23 mouse cellular contexts compared by ENCODE assay signal in genomic region chr10:80822528-80822927, GRCm38 (mm10). TPM values are rescaled to one million over a fixed set of nuclear protein-coding genes. Genes with fewer than 3 reads are reported as not detected.
DNase-seq lines count a peak whose midpoint lies in the region; ATAC-seq and TF ChIP-seq lines count a peak whose summit lies in the region.
"Had no signal": no experiment of that assay in that cellular context is flagged by ENCODE, and none has a peak within 500 bp of the region (broad histone marks: within the 10 kb centered on the region; RNA-seq: fewer than 3 reads in every experiment).

No protein-coding gene starts in this region.

- no peak for TF ChIP-seq EP300 in MEL (IDR thresholded peaks at IDR 0.05; ENCODE audit: low read depth in 1 of 2, low read length in 2 of 2)

- no peak for TF ChIP-seq RAD21 in MEL (IDR thresholded peaks at IDR 0.05; ENCODE audit: low read depth, low read length)

- 70% methylated on average over 5 of the region's 5 CpGs for WGBS in liver, embryonic 13.5 days (ENCODE audit: insufficient replicate concordance)
- 74% methylated on average over 5 of the region's 5 CpGs for WGBS in liver, embryonic 16.5 days (ENCODE audit: insufficient replicate concordance)
- 93% methylated on average over 5 of the region's 5 CpGs for WGBS in intestine, embryonic 16.5 days

- no peak for TF ChIP-seq CTCF in gastrocnemius, adult 2 months (IDR thresholded peaks at IDR 0.05)
- TF ChIP-seq CTCF in MEL (IDR thresholded peaks at IDR 0.05 in 2 of 3, conservative IDR thresholded peaks at IDR 0.05 in 1 of 3; ENCODE audit: control insufficient read depth in 1 of 3, insufficient read depth in 1 of 3, low read depth in 2 of 3, low read length in 3 of 3, poor library complexity in 1 of 3, severe bottlenecking in 1 of 3), result no peak
- TF ChIP-seq CTCF in layer of hippocampus, adult 2 months (conservative IDR thresholded peaks at IDR 0.05), result no peak

- DNase-seq in gastrocnemius, adult 2 months, result peak; percentile 14
- DNase-seq in gastrocnemius, postnatal 14 days, result no peak
- DNase-seq in MEL (ENCODE audit: low read depth, low spot score), result no peak
- peak; percentile 55 for DNase-seq in liver, embryonic 13.5 days
- DNase-seq in layer of hippocampus, adult 2 months (ENCODE audit: low spot score in 2 of 2), result no peak
- DNase-seq: adrenal gland, adult 2 months; cerebellum, adult 11 months; cerebellum, adult 9-11 months; forebrain, postnatal 0 days; gastrocnemius, postnatal 10 days; heart, adult 11 months; heart, postnatal 36 days had no signal

- no peaks in the 10 kb centered on the region for H3K27me3 ChIP-seq in MEL (ENCODE audit: control insufficient read depth in 1 of 2, insufficient read depth in 2 of 2, low read length in 2 of 2)
- H3K27me3 ChIP-seq in liver, embryonic 13.5 days, result no peaks in the 10 kb centered on the region
- H3K27me3 ChIP-seq in liver, embryonic 16.5 days (ENCODE audit: control insufficient read depth, insufficient read depth, low read depth, low read length), result no peaks in the 10 kb centered on the region
- H3K27me3 ChIP-seq in intestine, embryonic 16.5 days (replicated peaks; ENCODE audit: control insufficient read depth, insufficient read depth, low read length), result no peaks in the 10 kb centered on the region
- H3K27me3 ChIP-seq: CH12.LX; embryonic facial prominence, embryonic 13.5 days had no signal

- no peak; a peak in 1 of 4 replicates for TF ChIP-seq POLR2A in MEL (IDR thresholded peaks at IDR 0.05; ENCODE audit: control insufficient read depth in 1 of 2, insufficient read depth in 1 of 2, low read depth in 1 of 2, low read length in 2 of 2, poor library complexity in 1 of 2)

- intact Hi-C loops in gastrocnemius, adult 2 months (cut with DNase I), result loop anchor here (2.0 to 10.0 kb wide), 2 partner anchors 54 to 172 kb away; no protein-coding TSS in a partner anchor
- intact Hi-C loops in gastrocnemius, postnatal 14 days (cut with DNase I; ENCODE audit: low total_unique reads), result loop anchor here (2.0 kb wide), 1 partner anchor 54 kb away; no protein-coding TSS in a partner anchor

- H3K36me3 ChIP-seq in MEL (ENCODE audit: control insufficient read depth in 1 of 2, insufficient read depth in 2 of 2, low read length in 2 of 2), result peaks cover 0 to 16% of the 10 kb centered on the region in 2 experiments; a peak in 2 of 4 replicates
- peaks cover 2% of the 10 kb centered on the region for H3K36me3 ChIP-seq in liver, embryonic 13.5 days
- no peaks in the 10 kb centered on the region for H3K36me3 ChIP-seq in liver, embryonic 16.5 days (ENCODE audit: control insufficient read depth, insufficient read depth)
- H3K36me3 ChIP-seq in intestine, embryonic 16.5 days (ENCODE audit: control insufficient read depth, insufficient read depth, low read length), result no peaks in the 10 kb centered on the region
- H3K36me3 ChIP-seq: embryonic facial prominence, embryonic 10.5 days; embryonic facial prominence, embryonic 13.5 days; hindbrain, embryonic 10.5 days; hindbrain, embryonic 13.5 days had no signal

- no peaks in the 10 kb centered on the region for H3K9me3 ChIP-seq in MEL (replicated peaks; ENCODE audit: insufficient read depth, low read length)
- H3K9me3 ChIP-seq in liver, embryonic 13.5 days (replicated peaks), result no peaks in the 10 kb centered on the region
- no peaks in the 10 kb centered on the region for H3K9me3 ChIP-seq in liver, embryonic 16.5 days (replicated peaks; ENCODE audit: control insufficient read depth, low read length)
- no peaks in the 10 kb centered on the region for H3K9me3 ChIP-seq in intestine, embryonic 16.5 days (ENCODE audit: control insufficient read depth, low read length)
- H3K9me3 ChIP-seq: embryonic facial prominence, embryonic 10.5 days; embryonic facial prominence, embryonic 13.5 days; G1E; hindbrain, embryonic 10.5 days; hindbrain, embryonic 13.5 days had no signal

- no peak for ATAC-seq in liver, embryonic 13.5 days (ENCODE audit: low read depth)
- ATAC-seq in liver, embryonic 16.5 days (ENCODE audit: low read depth), result no peak
- ATAC-seq in intestine, embryonic 16.5 days, result no peak
- ATAC-seq: forebrain, embryonic 14.5 days; forebrain, postnatal 0 days; hindbrain, embryonic 16.5 days had no signal

- peaks cover 7 to 23% of the 10 kb centered on the region in 2 experiments for H3K4me1 ChIP-seq in MEL (ENCODE audit: control insufficient read depth in 1 of 2, insufficient read depth in 2 of 2, low read length in 2 of 2)
- peaks cover 68% of the 10 kb centered on the region for H3K4me1 ChIP-seq in liver, embryonic 13.5 days (replicated peaks)
- H3K4me1 ChIP-seq in liver, embryonic 16.5 days (ENCODE audit: control insufficient read depth, low read depth, low read length), result peaks cover 53% of the 10 kb centered on the region
- H3K4me1 ChIP-seq in intestine, embryonic 16.5 days (ENCODE audit: control insufficient read depth, insufficient read depth, low read length), result no peaks in the 10 kb centered on the region

- peak overlapping the region; percentile 42 for H3K9ac ChIP-seq in MEL (ENCODE audit: control insufficient read depth, low read depth, low read length, poor library complexity, severe bottlenecking)
- peak overlapping the region; percentile 40 for H3K9ac ChIP-seq in liver, embryonic 13.5 days
- H3K9ac ChIP-seq in liver, embryonic 16.5 days (ENCODE audit: low read depth, low read length), result 0 out of 2 replicates have a peak overlapping the region, but pooled peaks have one; percentile 13
- no peak overlapping the region for H3K9ac ChIP-seq in intestine, embryonic 16.5 days (ENCODE audit: low read depth, low read length)
- H3K9ac ChIP-seq: embryonic facial prominence, embryonic 13.5 days; forebrain, postnatal 0 days; hindbrain, embryonic 13.5 days had no signal

- H3K27ac ChIP-seq in gastrocnemius, adult 2 months, result no peak overlapping the region
- H3K27ac ChIP-seq in MEL (ENCODE audit: control insufficient read depth, low read depth, low read length), result peak overlapping the region; percentile 35
- peak overlapping the region; percentile 85 for H3K27ac ChIP-seq in liver, embryonic 13.5 days
- H3K27ac ChIP-seq in liver, embryonic 16.5 days (ENCODE audit: low read length), result peak overlapping the region; percentile 85
- no peak overlapping the region for H3K27ac ChIP-seq in layer of hippocampus, adult 2 months
- no peak overlapping the region for H3K27ac ChIP-seq in intestine, embryonic 16.5 days (ENCODE audit: low read length)
- H3K27ac ChIP-seq: embryonic facial prominence, embryonic 10.5 days; embryonic facial prominence, embryonic 13.5 days; hindbrain, embryonic 10.5 days; hindbrain, embryonic 13.5 days had no signal

- peaks cover 9% of the 10 kb centered on the region for H3K79me2 ChIP-seq in MEL (ENCODE audit: control insufficient read depth, insufficient read depth, low read length, poor library complexity)

- H3K4me2 ChIP-seq in liver, embryonic 13.5 days, result peak overlapping the region; percentile 2; the same call in 1 of the 2 replicates
- H3K4me2 ChIP-seq in liver, embryonic 16.5 days (ENCODE audit: low read depth, low read length), result no peak overlapping the region
- H3K4me2 ChIP-seq in intestine, embryonic 16.5 days (ENCODE audit: low read depth, low read length), result no peak overlapping the region
- H3K4me2 ChIP-seq: embryonic facial prominence, embryonic 13.5 days; heart, embryonic 11.5 days; hindbrain, embryonic 13.5 days had no signal

- H3K4me3 ChIP-seq in gastrocnemius, adult 2 months, result no peak overlapping the region
- H3K4me3 ChIP-seq in MEL (ENCODE audit: control insufficient read depth in 1 of 2, insufficient read depth in 1 of 2, low read depth in 2 of 2, low read length in 2 of 2), result peak overlapping the region; percentile 9 to 44; a peak in 3 of 4 replicates
- H3K4me3 ChIP-seq in liver, embryonic 13.5 days (replicated peaks), result no peak overlapping the region
- no peak overlapping the region for H3K4me3 ChIP-seq in liver, embryonic 16.5 days (ENCODE audit: low read depth, low read length)
- no peak overlapping the region for H3K4me3 ChIP-seq in layer of hippocampus, adult 2 months
- no peak overlapping the region for H3K4me3 ChIP-seq in intestine, embryonic 16.5 days (ENCODE audit: low read length)
- H3K4me3 ChIP-seq: embryonic facial prominence, embryonic 10.5 days; embryonic facial prominence, embryonic 13.5 days; hindbrain, embryonic 10.5 days; hindbrain, embryonic 13.5 days had no signal

RNA-seq across cellular contexts. Expression of gene Oaz1, which starts 3.9 kb away (rescaled TPM):
- 100 to 1,000 TPM; 579 to 691 TPM for total RNA-seq in gastrocnemius, adult 2 months (2021)
- 100 to 1,000 TPM; 787 to 812 TPM for total RNA-seq in gastrocnemius, postnatal 14 days (2021)
- 983 and 1,061 TPM in 2 replicates for total RNA-seq in MEL (2012; rRNA removed)
- 1,000 to 10,000 TPM in 1 of 2 experiments, not detected in 1; 1,528 TPM for polyA plus RNA-seq in MEL (2012; ENCODE audit: insufficient read depth in 1 of 2, insufficient read length in 2 of 2, low read depth in 1 of 2, low replicate concordance in 2 of 2, missing spikeins in 1 of 2)
- polyA plus RNA-seq in liver, embryonic 13.5 days (2015; fragmentation: Nextera tagmentation; extraction: Ambion mirVana), result 1,324 and 1,529 TPM in 2 replicates
- polyA plus RNA-seq in liver, embryonic 16.5 days (2015; fragmentation: Nextera tagmentation; extraction: Ambion mirVana), result 1,363 and 1,382 TPM in 2 replicates
- 100 to 1,000 TPM; 478 to 493 TPM for total RNA-seq in layer of hippocampus, adult 2 months (2021)
- polyA plus RNA-seq in intestine, embryonic 16.5 days (2015; fragmentation: Nextera tagmentation; extraction: Ambion mirVana), result 1,610 and 1,714 TPM in 2 replicates

RNA-seq across cellular contexts. Expression of gene Jsrp1, which starts 9.2 kb away (rescaled TPM):
- 100 to 1,000 TPM; 397 to 414 TPM for total RNA-seq in gastrocnemius, adult 2 months (2021)
- 100 to 1,000 TPM; 345 to 379 TPM for total RNA-seq in gastrocnemius, postnatal 14 days (2021)
- total RNA-seq in MEL (2012; rRNA removed), result not detected in 2 replicates
- under 1 TPM in 1 of 2 experiments, not detected in 1; 0.39 TPM for polyA plus RNA-seq in MEL (2012; ENCODE audit: insufficient read depth in 1 of 2, insufficient read length in 2 of 2, low read depth in 1 of 2, low replicate concordance in 2 of 2, missing spikeins in 1 of 2)
- 0.20 and 0.38 TPM in 2 replicates for polyA plus RNA-seq in liver, embryonic 13.5 days (2015; fragmentation: Nextera tagmentation; extraction: Ambion mirVana)
- polyA plus RNA-seq in liver, embryonic 16.5 days (2015; fragmentation: Nextera tagmentation; extraction: Ambion mirVana), result 0.54 and 1.2 TPM in 2 replicates
- total RNA-seq in layer of hippocampus, adult 2 months (2021), result 1 to 10 TPM; 1.9 to 2.5 TPM
- polyA plus RNA-seq in intestine, embryonic 16.5 days (2015; fragmentation: Nextera tagmentation; extraction: Ambion mirVana), result 0.70 and 0.82 TPM in 2 replicates
- total RNA-seq: G1E had no signal

RNA-seq across cellular contexts. Expression of gene Amh, which starts 17.5 kb away (rescaled TPM):
- under 1 TPM; 0.38 to 0.98 TPM for total RNA-seq in gastrocnemius, adult 2 months (2021)
- total RNA-seq in gastrocnemius, postnatal 14 days (2021), result under 1 TPM in 1 of 2 experiments, not detected in 1; 0.25 TPM
- total RNA-seq in MEL (2012; rRNA removed), result 0.42 and 0.59 TPM in 2 replicates
- 1 to 10 TPM in 1 of 2 experiments, not detected in 1; 1.1 TPM for polyA plus RNA-seq in MEL (2012; ENCODE audit: insufficient read depth in 1 of 2, insufficient read length in 2 of 2, low read depth in 1 of 2, low replicate concordance in 2 of 2, missing spikeins in 1 of 2)
- polyA plus RNA-seq in liver, embryonic 13.5 days (2015; fragmentation: Nextera tagmentation; extraction: Ambion mirVana), result not detected in 2 replicates
- 0.08 TPM in 1 of 2 replicates, not detected in the other for polyA plus RNA-seq in liver, embryonic 16.5 days (2015; fragmentation: Nextera tagmentation; extraction: Ambion mirVana)
- total RNA-seq in layer of hippocampus, adult 2 months (2021), result 1 to 10 TPM; 2.7 to 5.3 TPM
- 0.07 and 0.10 TPM in 2 replicates for polyA plus RNA-seq in intestine, embryonic 16.5 days (2015; fragmentation: Nextera tagmentation; extraction: Ambion mirVana)
- polyA plus RNA-seq: embryonic facial prominence, embryonic 13.5 days; forebrain, postnatal 0 days; hindbrain, embryonic 16.5 days had no signal

RNA-seq across cellular contexts. Expression of gene Lingo3, which starts 21.3 kb away (rescaled TPM):
- total RNA-seq in gastrocnemius, adult 2 months (2021), result 10 to 100 TPM; 10.9 to 11.3 TPM
- total RNA-seq in gastrocnemius, postnatal 14 days (2021), result 10 to 100 TPM; 11.3 to 24.5 TPM
- total RNA-seq in MEL (2012; rRNA removed), result not detected in 2 replicates
- polyA plus RNA-seq in MEL (2012; ENCODE audit: insufficient read depth in 1 of 2, insufficient read length in 2 of 2, low read depth in 1 of 2, low replicate concordance in 2 of 2, missing spikeins in 1 of 2), result not detected
- polyA plus RNA-seq in liver, embryonic 13.5 days (2015; fragmentation: Nextera tagmentation; extraction: Ambion mirVana), result not detected in 2 replicates
- not detected in 2 replicates for polyA plus RNA-seq in liver, embryonic 16.5 days (2015; fragmentation: Nextera tagmentation; extraction: Ambion mirVana)
- total RNA-seq in layer of hippocampus, adult 2 months (2021), result 10 to 100 TPM; 49.4 to 54.3 TPM
- polyA plus RNA-seq in intestine, embryonic 16.5 days (2015; fragmentation: Nextera tagmentation; extraction: Ambion mirVana), result 0.07 and 0.10 TPM in 2 replicates
- polyA plus RNA-seq: G1E; heart, embryonic 11.5 days had no signal

RNA-seq across cellular contexts. Expression of gene Plekhj1, which starts 24.1 kb away (rescaled TPM):
- total RNA-seq in gastrocnemius, adult 2 months (2021), result 10 to 100 TPM; 22.3 to 29.8 TPM
- 10 to 100 TPM; 21.4 to 23.1 TPM for total RNA-seq in gastrocnemius, postnatal 14 days (2021)
- total RNA-seq in MEL (2012; rRNA removed), result 79.8 and 86.9 TPM in 2 replicates
- polyA plus RNA-seq in MEL (2012; ENCODE audit: insufficient read depth in 1 of 2, insufficient read length in 2 of 2, low read depth in 1 of 2, low replicate concordance in 2 of 2, missing spikeins in 1 of 2), result 100 to 1,000 TPM in 1 of 2 experiments, not detected in 1; 217 TPM
- 97.5 and 105 TPM in 2 replicates for polyA plus RNA-seq in liver, embryonic 13.5 days (2015; fragmentation: Nextera tagmentation; extraction: Ambion mirVana)
- 61.4 and 64.7 TPM in 2 replicates for polyA plus RNA-seq in liver, embryonic 16.5 days (2015; fragmentation: Nextera tagmentation; extraction: Ambion mirVana)
- 10 to 100 TPM; 68.4 to 76.3 TPM for total RNA-seq in layer of hippocampus, adult 2 months (2021)
- 120 and 135 TPM in 2 replicates for polyA plus RNA-seq in intestine, embryonic 16.5 days (2015; fragmentation: Nextera tagmentation; extraction: Ambion mirVana)

Comparison
In these comparisons a context has a peak if more than half of its experiments do, and no peak if none do; other contexts are left out.
1. DNase-seq: peak in gastrocnemius, adult 2 months (single experiment) and liver, embryonic 13.5 days (single experiment); none in gastrocnemius, postnatal 14 days (single experiment), MEL (single experiment) and layer of hippocampus, adult 2 months (0 of 2).
2. H3K27ac ChIP-seq: peak in MEL (single experiment), liver, embryonic 13.5 days (single experiment) and liver, embryonic 16.5 days (single experiment); none in gastrocnemius, adult 2 months (single experiment), layer of hippocampus, adult 2 months (single experiment) and intestine, embryonic 16.5 days (single experiment).
3. H3K4me3 ChIP-seq: peak in MEL (2 of 2); none in gastrocnemius, adult 2 months (single experiment), liver, embryonic 13.5 days (single experiment), liver, embryonic 16.5 days (single experiment), layer of hippocampus, adult 2 months (single experiment) and intestine, embryonic 16.5 days (single experiment).
4. RNA of gene Jsrp1, which starts 9.2 kb away (total RNA-seq): 397 to 414 TPM in gastrocnemius, adult 2 months and 345 to 379 TPM in gastrocnemius, postnatal 14 days; 1.9 to 2.5 TPM in layer of hippocampus, adult 2 months and not detected in MEL; every median in the first group is over 10 times any median in the second.